Mouse (Mus musculus) MEL-GATA-1-ER (cell line): ENCODE measurements around the gene Gp1bb.

ENCODE experiments used
- DNase-seq: peaks from one replicate; pipeline ENCODE4 v3.0.0-alpha.2; 2012; ENCODE audit warnings: low read depth; ENCODE audit errors: extremely low read depth

The Gp1bb gene

GRCm38 (mm10) chr16:18622019-18622418 lies at the start of gene Gp1bb:
Gene Gp1bb (minus strand): TSS chr16:18622403.
- no peak for DNase-seq

GRCm38 (mm10) chr16:18669914-18670313 lies 47.7 kb upstream of the Gp1bb start:
- DNase-seq: no peak

GRCm38 (mm10) chr16:18658597-18658996 lies 36.4 kb upstream of the Gp1bb start:
- DNase-seq: no peak

- no peak for DNase-seq
Observed at GRCm38 (mm10) chr16:18655372-18656098, 33.3 kb upstream of the Gp1bb start.

GRCm38 (mm10) chr16:18653290-18654160 lies 31.3 kb upstream of the Gp1bb start:
- DNase-seq: no peak

GRCm38 (mm10) chr16:18649126-18649525 lies 26.9 kb upstream of the Gp1bb start:
- no peak for DNase-seq

GRCm38 (mm10) chr16:18645329-18645728 lies 23.1 kb upstream of the Gp1bb start:
- no peak for DNase-seq

GRCm38 (mm10) chr16:18644485-18644884 lies 22.3 kb upstream of the Gp1bb start:
- DNase-seq: no peak

- no peak for DNase-seq
Observed at GRCm38 (mm10) chr16:18643406-18643998, 21.3 kb upstream of the Gp1bb start.

GRCm38 (mm10) chr16:18642897-18643296 lies 20.7 kb upstream of the Gp1bb start:
- DNase-seq: no peak

GRCm38 (mm10) chr16:18642291-18642690 lies 20.1 kb upstream of the Gp1bb start:
- no peak for DNase-seq

GRCm38 (mm10) chr16:18639382-18639929 lies 17.3 kb upstream of the Gp1bb start:
- no peak for DNase-seq

GRCm38 (mm10) chr16:18638396-18638795 lies 16.2 kb upstream of the Gp1bb start:
- DNase-seq: no peak

- DNase-seq: no peak
Observed at GRCm38 (mm10) chr16:18636804-18637203, 14.6 kb upstream of the Gp1bb start.

- DNase-seq: no peak
Observed at GRCm38 (mm10) chr16:18636401-18636800, 14.2 kb upstream of the Gp1bb start.

GRCm38 (mm10) chr16:18633333-18633732 lies 11.1 kb upstream of the Gp1bb start:
- DNase-seq: no peak

GRCm38 (mm10) chr16:18632816-18633215 lies 10.6 kb upstream of the Gp1bb start:
- DNase-seq: no peak

- DNase-seq: no peak
Observed at GRCm38 (mm10) chr16:18632059-18632458, 9.9 kb upstream of the Gp1bb start.

- no peak for DNase-seq
Observed at GRCm38 (mm10) chr16:18631141-18631540, 8.9 kb upstream of the Gp1bb start.

GRCm38 (mm10) chr16:18630291-18630690 lies 8.1 kb upstream of the Gp1bb start:
- no peak for DNase-seq

GRCm38 (mm10) chr16:18629390-18630231 lies 7.4 kb upstream of the Gp1bb start, which contains the start of gene Sept5:
Gene Sept5 (minus strand): TSS chr16:18629954.
- no peak for DNase-seq
